Mouse (Mus musculus) 3134 (cell line): ENCODE data around the gene Zfhx3.

Experiments used
- DNase-seq: peaks from one replicate; pipeline ENCODE4 v3.0.0-alpha.2; 2011; ENCODE audit warnings: low spot score; ENCODE audit not compliant: insufficient read length; ENCODE audit errors: extremely low read depth

The Zfhx3 gene

GRCm38 (mm10) chr8:108997334-108997733 lies 1054.9 kb downstream of the Zfhx3 start:
- DNase-seq, result no peak

- no peak for DNase-seq
Observed at GRCm38 (mm10) chr8:108999297-109000249, 1057.1 kb downstream of the Zfhx3 start.

- no peak for DNase-seq
Observed at GRCm38 (mm10) chr8:109001031-109001430, 1058.6 kb downstream of the Zfhx3 start.

GRCm38 (mm10) chr8:109001923-109002322 lies 1059.5 kb downstream of the Zfhx3 start:
- DNase-seq, result no peak

DNA sequence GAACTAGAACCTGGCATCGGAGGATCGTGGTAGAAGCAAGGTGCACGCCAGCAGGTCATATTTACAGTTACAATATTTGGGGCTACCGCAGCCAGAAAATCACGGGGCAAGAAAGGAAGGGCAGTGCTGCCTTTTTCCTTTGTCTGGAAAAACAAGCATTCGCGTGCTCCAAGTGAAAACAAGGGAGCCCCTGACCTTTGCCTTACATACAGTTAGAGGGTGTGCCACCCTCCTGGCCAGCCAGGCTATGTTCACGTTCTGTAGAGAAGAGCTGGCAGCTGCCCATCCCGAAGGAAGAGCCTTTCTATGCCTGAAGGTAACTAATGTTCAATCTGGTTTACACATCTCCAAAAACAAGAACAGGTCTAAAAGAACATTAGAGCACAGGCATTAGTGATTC lies 1064.5 kb downstream of the Zfhx3 start:
- no peak for DNase-seq
